Mouse (Mus musculus) neural tube, embryonic 12.5 days (tissue): ENCODE results near the gene Ccnt2. TPM values are rescaled to one million over a fixed set of nuclear protein-coding genes. Genes with fewer than 3 reads are reported as not detected.
"Not testable (repeated sequence)": the region's sequence is repeated elsewhere in the genome, so short reads cannot be mapped to it uniquely, and the experiment has no call there.

Experiments used
- ATAC-seq: fragments of 200-750 bp; cut with Nextera tagmentation; 2 replicates; pipeline ENCODE4 v1.8.0; 2017; ENCODE audit warnings: low read depth, mild to moderate bottlenecking, moderate TSS enrichment, moderate library complexity; ENCODE audit not compliant: low FRiP score
- H3K27ac ChIP-seq: fragments of 300-500 bp; sonication (generic); 2 replicates; pipeline ENCODE4 v1.5.1; 2016
- H3K27me3 ChIP-seq: fragments of 300-500 bp; sonication (generic); replicated peaks from 2 replicates; pipeline ENCODE4 v1.6.1; 2016; ENCODE audit warnings: mild to moderate bottlenecking
- H3K36me3 ChIP-seq: fragments of 300-500 bp; sonication (generic); 2 replicates; pipeline ENCODE4 v1.6.1; 2016; ENCODE audit warnings: mild to moderate bottlenecking
- H3K4me1 ChIP-seq: fragments of 300-500 bp; sonication (generic); 2 replicates; pipeline ENCODE4 v1.6.1; 2016
- H3K4me2 ChIP-seq: fragments of 300-500 bp; sonication (generic); replicated peaks from 2 replicates; pipeline ENCODE4 v1.6.1; 2016; ENCODE audit warnings: mild to moderate bottlenecking
- H3K4me3 ChIP-seq: fragments of 300-500 bp; sonication (generic); 2 replicates; pipeline ENCODE4 v1.5.1; 2016
- H3K9ac ChIP-seq: fragments of 300-500 bp; sonication (generic); 2 replicates; pipeline ENCODE4 v1.6.1; 2016; ENCODE audit warnings: mild to moderate bottlenecking
- H3K9me3 ChIP-seq: fragments of 300-500 bp; sonication (generic); 2 replicates; pipeline ENCODE4 v1.6.1; 2016; ENCODE audit warnings: mild to moderate bottlenecking
- WGBS: fragments of 180-500 bp; shearing (Covaris S2); methylation state at CpG from one replicate; pipeline ENCODE4 v1.1.7; 2016; 5-methylcytosine and 5-hydroxymethylcytosine counted together
- polyA plus RNA-seq: library from polyadenylated mRNA; unstranded; fragments of >200 nt; fragmentation: Nextera tagmentation; extraction: Ambion mirVana; gene quantifications from 2 replicates; pipeline ENCODE4 v1.2.1, GENCODE M21; 2016

Ccnt2 gene
- 112 and 113 TPM in 2 replicates for polyA plus RNA-seq

DNA sequence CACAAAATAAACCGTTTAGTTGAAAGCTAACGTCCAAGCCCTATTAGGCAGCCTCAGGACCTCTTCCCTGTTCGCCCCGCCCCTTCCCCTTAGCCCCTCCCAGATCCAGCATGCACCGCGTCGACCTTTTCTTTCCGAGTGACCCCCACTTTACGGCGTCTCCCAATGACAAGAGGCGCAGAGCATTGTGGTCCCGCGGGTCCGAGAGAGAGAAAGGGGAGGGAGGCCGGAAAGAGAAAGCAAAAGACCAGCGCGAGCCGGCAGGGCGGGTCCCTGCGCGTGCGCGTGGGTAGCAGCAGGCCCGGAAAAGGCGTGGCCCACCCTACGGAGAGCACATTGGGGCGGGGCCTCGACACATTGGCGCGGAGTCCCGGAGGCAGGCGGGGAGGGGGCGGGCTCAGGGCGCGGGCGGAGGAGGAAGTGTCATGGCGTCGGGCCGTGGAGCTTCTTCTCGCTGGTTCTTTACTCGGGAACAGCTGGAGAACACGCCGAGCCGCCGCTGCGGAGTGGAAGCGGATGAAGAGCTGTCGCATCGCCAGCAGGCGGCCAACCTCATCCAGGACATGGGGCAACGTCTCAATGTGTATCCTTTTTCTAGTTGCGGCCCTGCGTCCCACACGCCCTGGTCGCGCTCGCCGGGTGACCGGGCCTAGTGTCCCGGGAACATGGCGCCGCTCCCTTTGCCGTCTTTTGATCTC, at the start of gene Ccnt2:
Gene Ccnt2 (plus strand): TSS at position 362 of the 698 bp plus-strand sequence.
- Histone ChIP-seq H3K36me3 (no peaks in the 10 kb centered on the region), H3K4me1 (peaks cover 17% of the 10 kb centered on the region), H3K4me2 (peak within 1 kb of the TSS; percentile 83), H3K9ac (peak within 1 kb of the TSS; percentile 93), H3K4me3 (peak within 1 kb of the TSS; percentile 92), H3K27ac (peak within 1 kb of the TSS; percentile 83), H3K9me3 (no peaks in the 10 kb centered on the region), H3K27me3 (no peaks in the 10 kb centered on the region)
- peak; percentile 99 for ATAC-seq
- WGBS, result under 1% methylated on average over 63 of the region's 63 CpGs

DNA sequence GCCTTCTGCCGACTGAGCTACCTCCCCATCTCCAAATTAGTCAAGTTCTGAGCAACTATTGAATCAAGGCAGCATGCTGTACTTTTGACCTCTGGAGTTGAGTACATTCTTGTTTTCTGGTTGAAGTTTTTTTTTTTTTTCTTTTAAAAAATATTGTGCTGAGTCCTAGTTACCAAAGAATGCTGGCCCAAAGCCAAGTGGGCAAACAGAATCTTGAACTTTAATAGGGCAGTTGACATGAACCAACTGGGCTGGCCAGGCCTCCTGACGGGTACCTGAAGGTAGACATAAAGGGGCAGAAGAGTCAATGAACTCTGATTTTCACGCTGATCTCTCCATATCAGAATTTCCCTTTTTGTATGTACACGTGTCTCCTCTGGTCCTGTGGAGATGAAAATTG, 44.9 kb upstream of the Ccnt2 start, which contains the start of gene Acmsd:
Gene Acmsd (plus strand): TSS at position 318 of the 400 bp plus-strand sequence.
- no peak within 1 kb of the TSS for H3K4me2 ChIP-seq
- peaks cover 6% of the 10 kb centered on the region; the same call in 1 of the 2 replicates for H3K9me3 ChIP-seq
- ATAC-seq, result no peak
- H3K4me3 ChIP-seq, result no peak within 1 kb of the TSS
- no peaks in the 10 kb centered on the region for H3K36me3 ChIP-seq
- H3K27ac ChIP-seq, result no peak within 1 kb of the TSS
- no peaks in the 10 kb centered on the region for H3K4me1 ChIP-seq
- no peak within 1 kb of the TSS for H3K9ac ChIP-seq
- WGBS, result 95% methylated on average over 4 of the region's 4 CpGs
- H3K27me3 ChIP-seq, result no peaks in the 10 kb centered on the region

DNA sequence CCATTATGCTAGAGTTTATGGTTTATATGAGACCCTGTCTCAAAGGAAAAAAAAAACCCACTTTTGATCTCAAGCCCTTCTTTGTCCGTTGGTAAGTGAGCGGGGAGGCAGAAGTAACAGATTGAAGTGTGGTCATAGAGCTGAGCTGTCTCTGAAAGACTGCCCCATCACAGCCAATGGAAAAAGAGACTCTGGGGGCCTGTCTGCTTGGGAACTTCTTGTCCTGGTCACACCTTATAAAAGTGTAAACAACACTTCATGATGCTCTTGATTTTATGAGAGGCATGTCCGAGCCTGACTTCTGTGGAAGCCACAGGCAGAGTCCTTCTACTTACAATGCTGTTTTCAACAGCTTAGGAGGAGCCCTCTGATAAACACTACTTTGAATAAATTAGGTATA, 42.9 kb upstream of the Ccnt2 start:
- H3K4me1 ChIP-seq, result no peaks in the 10 kb centered on the region
- H3K27me3 ChIP-seq, result no peaks in the 10 kb centered on the region
- no peak for ATAC-seq
- H3K27ac ChIP-seq, result no peak overlapping the region
- H3K36me3 ChIP-seq, result no peaks in the 10 kb centered on the region
- H3K9me3 ChIP-seq, result peaks cover 6% of the 10 kb centered on the region; the same call in 1 of the 2 replicates
- 40% methylated on average over 3 of the region's 3 CpGs for WGBS
- no peak overlapping the region for H3K4me2 ChIP-seq
- H3K9ac ChIP-seq, result no peak overlapping the region
- H3K4me3 ChIP-seq, result no peak overlapping the region

DNA sequence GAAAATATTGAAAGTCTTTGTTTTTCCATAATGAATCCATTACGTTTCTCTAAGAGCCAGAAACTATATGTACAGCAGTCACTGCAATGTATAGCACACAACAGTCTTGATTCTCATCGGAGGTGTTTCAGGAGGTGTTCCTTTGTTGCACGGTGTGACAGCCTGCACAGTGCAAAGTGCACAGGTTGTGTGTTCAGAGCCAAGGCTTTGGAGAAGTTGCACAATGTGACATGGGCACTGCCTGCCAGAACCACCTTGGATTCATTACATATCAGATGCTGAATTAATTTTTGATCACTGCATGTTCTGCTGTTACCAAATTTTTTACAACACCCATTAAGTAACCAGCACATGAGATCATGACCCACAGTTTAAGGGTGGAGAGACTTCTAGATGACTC, 41.5 kb upstream of the Ccnt2 start:
- Histone ChIP-seq H3K36me3 (no peaks in the 10 kb centered on the region), H3K9ac (no peak overlapping the region), H3K4me2 (no peak overlapping the region), H3K4me1 (no peaks in the 10 kb centered on the region), H3K4me3 (no peak overlapping the region), H3K9me3 (peaks cover 6% of the 10 kb centered on the region; the same call in 1 of the 2 replicates), H3K27me3 (no peaks in the 10 kb centered on the region), H3K27ac (no peak overlapping the region)
- WGBS, result 90% methylated on average over 3 of the region's 3 CpGs
- ATAC-seq, result no peak

DNA sequence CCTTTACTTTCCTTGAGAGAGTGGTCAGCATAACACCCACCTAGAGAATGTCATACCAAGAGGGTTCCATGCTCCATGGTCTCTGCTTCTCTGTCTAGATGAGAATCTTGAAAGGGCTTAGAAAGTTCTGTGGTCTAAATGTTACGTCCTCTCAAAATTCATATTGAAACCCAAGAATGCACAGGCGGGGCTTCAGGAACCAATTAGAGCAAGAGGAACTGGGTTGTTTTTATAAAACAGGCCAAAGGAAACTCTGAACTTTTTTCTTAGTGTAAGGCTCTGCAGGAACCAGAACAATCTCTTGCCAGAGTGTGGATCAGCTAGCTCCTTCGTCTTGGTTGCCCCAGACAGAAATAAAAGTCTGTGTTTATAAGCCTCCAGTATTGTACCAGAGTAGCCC, 41.1 kb upstream of the Ccnt2 start:
- Histone ChIP-seq H3K9me3 (peaks cover 6% of the 10 kb centered on the region; the same call in 1 of the 2 replicates), H3K4me1 (no peaks in the 10 kb centered on the region), H3K9ac (no peak overlapping the region), H3K27ac (no peak overlapping the region), H3K4me2 (no peak overlapping the region), H3K27me3 (no peaks in the 10 kb centered on the region), H3K36me3 (no peaks in the 10 kb centered on the region), H3K4me3 (no peak overlapping the region)
- 79% methylated on average over 3 of the region's 3 CpGs for WGBS
- ATAC-seq, result no peak

- WGBS, result 81% methylated on average over 3 of the region's 3 CpGs
Observed at GRCm38 (mm10) chr1:127735356-127735755, 38.6 kb upstream of the Ccnt2 start.

DNA sequence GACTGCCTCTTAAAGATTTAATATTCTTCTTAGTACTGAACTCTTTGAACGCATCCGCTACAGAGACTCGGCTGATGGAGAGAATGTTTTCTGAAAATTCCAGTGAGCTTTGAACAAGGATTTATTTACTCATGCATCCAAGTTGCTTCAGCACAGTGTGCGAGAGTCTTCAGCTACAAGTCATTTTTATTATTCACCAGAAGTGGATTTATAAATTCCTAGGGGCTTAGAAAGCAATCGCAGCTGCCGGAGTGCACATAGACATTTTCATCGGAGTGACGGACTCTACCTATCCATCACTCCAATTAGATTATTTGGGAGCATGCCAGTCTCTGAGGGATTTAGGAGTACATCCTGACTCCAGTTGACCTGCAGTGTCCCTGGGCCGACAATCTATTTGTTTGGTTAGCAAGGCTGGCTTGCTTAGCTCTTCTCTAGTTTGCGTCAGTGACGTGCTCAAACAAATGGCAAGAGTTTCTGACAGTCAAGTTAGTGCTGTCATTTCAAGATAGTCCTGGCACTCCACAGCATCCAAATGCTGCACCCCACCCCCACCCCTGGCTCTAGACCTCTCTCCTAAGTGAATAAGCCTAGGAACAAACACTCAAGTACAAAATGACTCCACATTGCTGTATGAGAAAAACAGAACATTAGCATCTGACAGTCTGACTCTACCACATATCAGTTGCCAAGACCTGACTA, 23.4 kb upstream of the Ccnt2 start:
- no peak overlapping the region for H3K9ac ChIP-seq
- H3K4me2 ChIP-seq, result no peak overlapping the region
- H3K9me3 ChIP-seq, result no peaks in the 10 kb centered on the region
- no peak overlapping the region for H3K4me3 ChIP-seq
- no peaks in the 10 kb centered on the region for H3K4me1 ChIP-seq
- no peak overlapping the region for H3K27ac ChIP-seq
- 77% methylated on average over 11 of the region's 11 CpGs for WGBS
- H3K27me3 ChIP-seq, result no peaks in the 10 kb centered on the region
- no peak for ATAC-seq
- H3K36me3 ChIP-seq, result no peaks in the 10 kb centered on the region

More at GRCm38 (mm10) chr1:127735356-127735755, 38.6 kb upstream of the Ccnt2 start:
- Histone ChIP-seq H3K4me1 (no peaks in the 10 kb centered on the region), H3K4me3 (no peak overlapping the region), H3K9me3 (no peaks in the 10 kb centered on the region), H3K27me3 (no peaks in the 10 kb centered on the region), H3K9ac (no peak overlapping the region), H3K36me3 (no peaks in the 10 kb centered on the region), H3K4me2 (no peak overlapping the region), H3K27ac (no peak overlapping the region)
- ATAC-seq, result no peak

DNA sequence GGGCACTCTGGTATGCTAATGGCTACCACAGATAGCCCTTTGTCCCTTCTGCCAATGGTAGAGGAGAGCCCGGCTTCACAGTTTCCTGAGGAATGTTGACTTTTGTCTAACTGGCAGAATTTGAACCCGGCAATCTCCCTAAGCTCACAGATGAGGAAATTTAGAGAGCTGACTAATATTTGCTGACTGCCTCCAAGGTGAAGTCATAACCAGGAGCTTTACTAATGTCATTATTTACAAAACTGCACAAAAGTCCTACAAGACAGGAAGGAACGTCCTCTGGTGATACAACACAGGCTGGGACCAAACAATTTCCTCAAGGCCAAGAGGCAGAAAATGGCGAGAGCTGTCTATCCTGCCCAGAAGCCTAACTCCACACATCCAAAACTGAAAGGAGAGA, 18.2 kb upstream of the Ccnt2 start:
- no peaks in the 10 kb centered on the region for H3K36me3 ChIP-seq
- no peak for ATAC-seq
- H3K27me3 ChIP-seq, result no peaks in the 10 kb centered on the region
- 77% methylated on average over 4 of the region's 4 CpGs for WGBS
- H3K9ac ChIP-seq, result no peak overlapping the region
- no peak overlapping the region for H3K4me3 ChIP-seq
- no peak overlapping the region for H3K4me2 ChIP-seq
- no peaks in the 10 kb centered on the region for H3K9me3 ChIP-seq
- no peak overlapping the region for H3K27ac ChIP-seq
- H3K4me1 ChIP-seq, result no peaks in the 10 kb centered on the region

DNA sequence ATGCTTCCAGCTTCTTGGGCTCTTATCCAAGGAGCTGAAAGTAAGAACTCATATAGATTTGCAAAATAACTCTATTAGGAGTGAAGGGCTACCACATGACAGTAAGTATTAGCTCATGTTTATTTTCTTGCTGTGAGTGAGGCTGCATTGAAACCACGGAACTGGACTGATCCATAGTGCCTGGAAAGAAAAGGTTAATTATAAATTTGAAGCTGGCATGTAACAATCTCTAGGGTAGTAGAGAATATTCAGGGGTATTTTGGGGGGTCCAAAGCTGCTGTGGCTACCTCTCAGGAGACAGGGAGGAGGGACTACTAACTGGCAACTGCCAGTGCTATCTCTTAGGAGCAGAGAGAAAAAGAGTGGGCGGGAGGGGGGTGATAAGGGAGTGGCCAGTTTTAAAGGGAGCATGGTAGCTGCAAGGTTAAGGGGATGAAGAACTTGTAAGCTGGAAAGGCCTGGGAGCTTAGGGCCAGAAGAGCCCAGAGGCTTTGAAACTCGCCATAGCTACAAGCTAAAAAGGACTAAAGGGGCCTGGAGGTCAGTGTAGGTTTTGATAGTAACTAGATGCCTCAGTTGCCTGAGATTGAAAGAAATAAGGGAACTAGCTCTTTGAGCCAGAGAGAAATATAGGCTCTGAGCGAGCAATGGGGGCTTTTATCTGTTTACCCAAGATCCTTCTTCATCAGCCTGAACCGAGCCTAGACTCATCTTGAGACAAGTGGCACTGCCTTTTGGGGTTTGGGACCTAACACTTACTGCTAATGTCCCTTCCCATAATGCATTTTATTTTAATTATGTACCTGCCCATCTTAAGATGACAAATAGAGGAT, 17.4 kb upstream of the Ccnt2 start:
- H3K27ac ChIP-seq, result no peak overlapping the region
- no peak overlapping the region for H3K9ac ChIP-seq
- H3K4me2 ChIP-seq, result no peak overlapping the region
- no peak for ATAC-seq
- H3K9me3 ChIP-seq, result no peaks in the 10 kb centered on the region
- no peaks in the 10 kb centered on the region for H3K27me3 ChIP-seq
- no peaks in the 10 kb centered on the region for H3K36me3 ChIP-seq
- H3K4me3 ChIP-seq, result no peak overlapping the region
- H3K4me1 ChIP-seq, result no peaks in the 10 kb centered on the region
- WGBS, result 81% methylated on average over 5 of the region's 5 CpGs

DNA sequence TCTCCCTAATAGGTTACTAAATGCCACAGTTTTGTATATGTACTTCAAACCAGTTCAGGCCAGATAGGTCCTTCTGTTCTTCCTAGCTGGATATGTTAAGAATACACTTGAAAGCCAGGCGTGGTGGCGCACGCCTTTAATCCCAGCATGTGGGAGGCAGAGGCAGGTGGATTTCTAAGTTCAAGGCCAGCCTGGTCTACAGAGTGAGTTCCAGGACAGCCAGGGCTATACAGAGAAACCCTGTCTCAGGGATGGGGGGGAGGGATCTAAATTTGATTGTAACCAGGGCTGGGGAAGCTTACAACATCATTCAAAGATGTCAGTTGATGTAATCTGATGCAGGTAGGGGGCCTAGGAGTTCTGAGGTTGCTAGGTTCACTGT, 16.8 kb upstream of the Ccnt2 start:
- not testable (repeated sequence) for H3K9ac ChIP-seq, ATAC-seq, H3K27me3 ChIP-seq, H3K27ac ChIP-seq, H3K36me3 ChIP-seq, H3K4me3 ChIP-seq, H3K9me3 ChIP-seq, H3K4me2 ChIP-seq, H3K4me1 ChIP-seq
- WGBS, result 88% methylated on average over 3 of the region's 3 CpGs

DNA sequence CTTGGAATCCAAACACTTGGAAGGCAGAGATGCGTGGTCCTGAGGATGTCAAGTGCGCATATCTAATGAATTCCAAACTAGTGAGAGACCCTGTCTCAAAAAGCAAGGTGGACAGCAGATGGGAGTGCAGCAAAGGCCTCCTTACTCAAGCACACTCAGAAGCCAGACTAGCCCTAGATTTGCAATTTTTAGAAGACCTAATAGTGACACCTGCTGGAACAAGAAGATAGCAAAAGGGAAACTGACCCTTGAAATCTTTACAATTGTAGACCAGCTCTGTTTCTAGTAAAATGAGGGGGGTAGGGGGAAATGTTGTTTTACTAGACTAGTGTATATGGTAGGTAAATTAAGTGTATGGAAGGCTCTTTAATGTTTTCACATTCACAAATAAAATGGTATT, 8.5 kb upstream of the Ccnt2 start:
- Histone ChIP-seq H3K4me3 (no peak overlapping the region), H3K36me3 (no peaks in the 10 kb centered on the region), H3K4me2 (no peak overlapping the region), H3K27ac (no peak overlapping the region), H3K9me3 (no peaks in the 10 kb centered on the region), H3K9ac (no peak overlapping the region), H3K4me1 (no peaks in the 10 kb centered on the region), H3K27me3 (no peaks in the 10 kb centered on the region)
- 61% methylated on average over 2 of the region's 2 CpGs for WGBS
- no peak for ATAC-seq

GRCm38 (mm10) chr1:127766741-127767140, 7.2 kb upstream of the Ccnt2 start:
- H3K27ac ChIP-seq, result no peak overlapping the region
- H3K4me2 ChIP-seq, result no peak overlapping the region
- H3K4me3 ChIP-seq, result no peak overlapping the region
- H3K27me3 ChIP-seq, result no peaks in the 10 kb centered on the region
- no peaks in the 10 kb centered on the region for H3K4me1 ChIP-seq
- ATAC-seq, result no peak
- no peaks in the 10 kb centered on the region for H3K9me3 ChIP-seq
- H3K36me3 ChIP-seq, result no peaks in the 10 kb centered on the region
- 95% methylated on average over 2 of the region's 2 CpGs for WGBS
- no peak overlapping the region for H3K9ac ChIP-seq
